Mouse (Mus musculus) ES-Bruce4 (cell line): ENCODE results near the gene Churc1.

Experiments
- CTCF ChIP-seq: IDR thresholded peaks from one replicate; pipeline ENCODE4 v1.8.1; 2011; ENCODE audit warnings: low read depth, low read length
- EP300 ChIP-seq: IDR thresholded peaks from 2 replicates; pipeline ENCODE4 v1.6.1; 2011; ENCODE audit warnings: low read depth, low read length; ENCODE audit not compliant: insufficient read depth
- POLR2A ChIP-seq: IDR thresholded peaks from one replicate; pipeline ENCODE4 v1.8.1; 2011; ENCODE audit warnings: low read length; ENCODE audit not compliant: insufficient read depth

DNA sequence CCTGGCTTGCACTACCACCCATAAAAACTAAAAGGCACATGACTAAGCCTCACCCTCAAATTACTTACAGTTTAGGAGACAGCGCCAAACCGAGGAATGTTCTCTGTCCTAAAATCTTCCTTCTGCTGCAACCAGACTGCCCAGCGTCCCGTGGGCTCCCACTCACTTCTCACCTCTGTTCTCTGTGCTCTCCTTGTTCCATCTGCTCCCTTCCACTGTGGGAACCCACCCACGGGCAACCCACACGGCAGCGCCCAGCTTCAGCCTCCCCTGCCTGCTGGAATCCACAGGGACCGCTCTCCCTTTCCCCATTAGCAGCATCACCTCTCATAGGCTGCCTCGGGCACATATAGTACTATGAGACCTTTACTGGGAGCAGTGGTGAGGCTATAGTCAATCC lies 53.6 kb downstream of the Churc1 start:
- TF ChIP-seq EP300 (no peak), POLR2A (no peak), CTCF (no peak)
